Mouse (Mus musculus) MN1 (cell line): ENCODE data around the gene Tsg101.

ENCODE experiments used
- DNase-seq: peaks from one replicate; pipeline ENCODE4 v3.0.0-alpha.2; 2016; ENCODE audit warnings: low spot score

Gene Tsg101

GRCm38 (mm10) chr7:46876841-46877240 is 42.9 kb downstream of the Tsg101 start:
- DNase-seq, result no peak

- DNase-seq, result no peak
Observed at GRCm38 (mm10) chr7:46871988-46872387, 47.8 kb downstream of the Tsg101 start.

GRCm38 (mm10) chr7:46860996-46861395 is 58.8 kb downstream of the Tsg101 start, which contains the start of gene Ldhc:
Ldhc (plus strand) TSS chr7:46861203.
- no peak for DNase-seq

- DNase-seq, result no peak
Observed at GRCm38 (mm10) chr7:46859031-46859430, 60.7 kb downstream of the Tsg101 start.

- DNase-seq, result no peak
Observed at GRCm38 (mm10) chr7:46857436-46857835, 62.3 kb downstream of the Tsg101 start.

- no peak for DNase-seq
Observed at GRCm38 (mm10) chr7:46855866-46856560, 63.8 kb downstream of the Tsg101 start.

- DNase-seq, result no peak
Observed at GRCm38 (mm10) chr7:46853365-46853764, 66.4 kb downstream of the Tsg101 start.

GRCm38 (mm10) chr7:46852666-46853065 is 67.1 kb downstream of the Tsg101 start:
- DNase-seq, result no peak

GRCm38 (mm10) chr7:46851026-46851425 is 68.7 kb downstream of the Tsg101 start:
- DNase-seq, result no peak

GRCm38 (mm10) chr7:46849287-46849686 is 70.5 kb downstream of the Tsg101 start:
- no peak for DNase-seq

- peak; percentile 79 for DNase-seq
Observed at GRCm38 (mm10) chr7:46846486-46847244, 73.1 kb downstream of the Tsg101 start.

- peak; percentile 27 for DNase-seq
Observed at GRCm38 (mm10) chr7:46845978-46846485, 73.7 kb downstream of the Tsg101 start.

GRCm38 (mm10) chr7:46845211-46845977 is 74.4 kb downstream of the Tsg101 start:
- DNase-seq, result peak; percentile 88

GRCm38 (mm10) chr7:46843576-46843975 is 76.2 kb downstream of the Tsg101 start:
- no peak for DNase-seq

GRCm38 (mm10) chr7:46842278-46842677 is 77.5 kb downstream of the Tsg101 start:
- DNase-seq, result no peak

- no peak for DNase-seq
Observed at GRCm38 (mm10) chr7:46840787-46841525, 78.8 kb downstream of the Tsg101 start, which contains the start of gene Ldha. Ldha (plus strand) TSS chr7:46841475.

- no peak for DNase-seq
Observed at GRCm38 (mm10) chr7:46840326-46840725, 79.4 kb downstream of the Tsg101 start.

- DNase-seq, result no peak
Observed at GRCm38 (mm10) chr7:46839861-46840260, 79.9 kb downstream of the Tsg101 start.

- no peak for DNase-seq
Observed at GRCm38 (mm10) chr7:46839446-46839845, 80.3 kb downstream of the Tsg101 start.
